Mouse (Mus musculus) frontal cortex, adult 2 months (tissue): ENCODE measurements around the gene Sugct. TPM values are rescaled to one million over a fixed set of nuclear protein-coding genes. Genes with fewer than 3 reads are reported as not detected.
A peak's percentile ranks its signal among the peaks of the same experiment; 100 is the strongest.

Experiments
- DNase-seq, 2 experiments: peaks; one replicate each; pipeline ENCODE4 v3.0.0; 2022; ENCODE audit warnings: low spot score in 1 of 2; ENCODE audit errors: extremely low spot score in 1 of 2
- polyA plus RNA-seq: library from polyadenylated mRNA; depleted of rRNA; stranded (reverse); fragments of >200 nt; gene quantifications from 2 replicates; pipeline ENCODE4 v1.2.3, GENCODE M21; 2012

The Sugct gene
- polyA plus RNA-seq, 1 experiment = 5.8 TPM

- DNase-seq = no peak
These were observed 651.7 kb downstream of the Sugct start for GRCm38 (mm10) chr13:17043426-17044224.

- no peak for DNase-seq
These were observed 653.0 kb downstream of the Sugct start for GRCm38 (mm10) chr13:17042332-17042731.

GRCm38 (mm10) chr13:17039727-17040126 lies 655.6 kb downstream of the Sugct start:
- no peak for DNase-seq

- DNase-seq = no peak
These were observed 657.0 kb downstream of the Sugct start for GRCm38 (mm10) chr13:17038341-17038740.

GRCm38 (mm10) chr13:17037899-17038298 lies 657.5 kb downstream of the Sugct start:
- DNase-seq = no peak

GRCm38 (mm10) chr13:17030761-17031160 lies 664.6 kb downstream of the Sugct start:
- no peak for DNase-seq

- peak; percentile 16 to 81 for DNase-seq
These were observed 666.8 kb downstream of the Sugct start for GRCm38 (mm10) chr13:17028595-17028994.

- no peak for DNase-seq
These were observed 667.4 kb downstream of the Sugct start for GRCm38 (mm10) chr13:17027846-17028529.

- DNase-seq = no peak
These were observed 668.4 kb downstream of the Sugct start for GRCm38 (mm10) chr13:17027001-17027400.

- no peak for DNase-seq
These were observed 698.9 kb downstream of the Sugct start for GRCm38 (mm10) chr13:16996464-16996863.

- no peak for DNase-seq
These were observed 700.0 kb downstream of the Sugct start for GRCm38 (mm10) chr13:16995321-16995720.

GRCm38 (mm10) chr13:16977743-16978142 lies 717.6 kb downstream of the Sugct start:
- DNase-seq = peak; percentile 81 to 84

- DNase-seq = no peak
These were observed 724.1 kb downstream of the Sugct start for GRCm38 (mm10) chr13:16971277-16971676.

- peak; percentile 4 to 17 for DNase-seq
These were observed 726.4 kb downstream of the Sugct start for GRCm38 (mm10) chr13:16968995-16969394.

GRCm38 (mm10) chr13:16964823-16965475 lies 730.4 kb downstream of the Sugct start:
- peak in 1 of 2 experiments; percentile 9 for DNase-seq

- no peak for DNase-seq
These were observed 743.3 kb downstream of the Sugct start for GRCm38 (mm10) chr13:16952045-16952444.

- DNase-seq = no peak
These were observed 755.9 kb downstream of the Sugct start for GRCm38 (mm10) chr13:16939466-16939811.

- DNase-seq = no peak
These were observed 756.5 kb downstream of the Sugct start for GRCm38 (mm10) chr13:16938552-16939465.

GRCm38 (mm10) chr13:16937422-16938202 lies 757.7 kb downstream of the Sugct start:
- DNase-seq = peak in 1 of 2 experiments; percentile 3

GRCm38 (mm10) chr13:16935029-16935428 lies 760.3 kb downstream of the Sugct start:
- no peak for DNase-seq
